Mouse (Mus musculus): ENCODE data around the gene Ankrd33b. TPM values are rescaled to one million over a fixed set of nuclear protein-coding genes. Genes with fewer than 3 reads are reported as not detected.
A peak's percentile ranks its signal among the peaks of the same experiment; 100 is the strongest.

The Ankrd33b gene
- total and polyA plus RNA-seq, 3 experiments: 50.0 to 69.6 (median 60.3) TPM

GRCm38 (mm10) chr15:31254939-31255535 lies 112.5 kb downstream of the Ankrd33b start:
- Histone ChIP-seq H3K9me3 (replicated peaks; ENCODE audit: low read length) (no peaks in the 10 kb centered on the region), H3K36me3 (replicated peaks in 1 of 2; ENCODE audit: control insufficient read depth in 1 of 2, insufficient read depth in 1 of 2, low read length in 1 of 2) (peaks cover 0 to 43% of the 10 kb centered on the region in 2 experiments), H3K4me3 (replicated peaks in 1 of 3; ENCODE audit: low read depth in 2 of 3, low read length in 2 of 3, poor library complexity in 1 of 3) (no peak overlapping the region), H3K27me3 (replicated peaks) (no peaks in the 10 kb centered on the region), H3K4me1 (ENCODE audit: control insufficient read depth in 1 of 2, insufficient read depth in 2 of 2) (peaks cover 51 to 96% of the 10 kb centered on the region in 2 experiments), H3K4me2 (ENCODE audit: insufficient read depth, low read depth, poor library complexity, severe bottlenecking) (no peak overlapping the region), H3K27ac (ENCODE audit: insufficient read depth, low read depth) (no peak overlapping the region), H3K79me2 (replicated peaks; ENCODE audit: control insufficient read depth, extremely low read depth, insufficient read depth, poor library complexity, severe bottlenecking) (no peaks in the 10 kb centered on the region), H3K9ac (ENCODE audit: insufficient read depth, low read depth) (no peak overlapping the region)
- dilution Hi-C loops (cut with MboI; ENCODE audit: extremely low pct_ligation_motif_present, extremely low pct_unique_long_range_greater_than_20kb, low sequenced_read_pairs): no loop called here
- TF ChIP-seq MEF2A (IDR thresholded peaks at IDR 0.05; ENCODE audit: borderline replicate concordance, low read depth, low read length) (peak; percentile 64; the same call in 1 of the 2 replicates), PAX5 (IDR thresholded peaks at IDR 0.05; ENCODE audit: low read length) (no peak)
- in situ Hi-C loops (cut with MboI; ENCODE audit: low pct_ligation_motif_present, low pct_unique_long_range_greater_than_20kb, low sequenced_read_pairs): loop anchor here (25.0 kb wide), 1 partner anchor 443 kb away; no protein-coding TSS in a partner anchor
- no peak for DNase-seq (ENCODE audit: extremely low read depth)

GRCm38 (mm10) chr15:31253963-31254362 lies 113.6 kb downstream of the Ankrd33b start:
- no peak overlapping the region for H3K9ac ChIP-seq (ENCODE audit: insufficient read depth, low read depth)
- TF ChIP-seq JUN (IDR thresholded peaks at IDR 0.05; ENCODE audit: insufficient read depth, low read depth, low read length) (peak; percentile 79; the same call in 1 of the 2 replicates), PAX5 (IDR thresholded peaks at IDR 0.05; ENCODE audit: low read length) (no peak), CHD2 (IDR thresholded peaks at IDR 0.05; ENCODE audit: low read length) (no peak), MXI1 (IDR thresholded peaks at IDR 0.05; ENCODE audit: low read depth, low read length) (no peak; the same call in 1 of the 2 replicates), TBP (conservative IDR thresholded peaks at IDR 0.05; ENCODE audit: low read depth, low read length) (no peak), ETS1 (conservative IDR thresholded peaks at IDR 0.05; ENCODE audit: low read depth, low read length) (peak; percentile 96), SIN3A (IDR thresholded peaks at IDR 0.05; ENCODE audit: low read length) (no peak), SMC3 (IDR thresholded peaks at IDR 0.05; ENCODE audit: low read depth, low read length) (no peak; the same call in 1 of the 2 replicates), JUND (conservative IDR thresholded peaks at IDR 0.05; ENCODE audit: low read depth, low read length) (peak; percentile 70), USF1 (IDR thresholded peaks at IDR 0.05; ENCODE audit: low read depth, low read length) (no peak), BHLHE40 (IDR thresholded peaks at IDR 0.05; ENCODE audit: low read depth, low read length) (peak; percentile 53; the same call in 1 of the 2 replicates), IRF4 (IDR thresholded peaks at IDR 0.05; ENCODE audit: low read depth, low read length) (peak; percentile 20; the same call in 1 of the 2 replicates), MYC (IDR thresholded peaks at IDR 0.05; ENCODE audit: low read depth, low read length) (no peak; the same call in 1 of the 2 replicates), KAT2A (IDR thresholded peaks at IDR 0.05; ENCODE audit: insufficient replicate concordance, low read length) (no peak), MAX (IDR thresholded peaks at IDR 0.05; ENCODE audit: low read length) (no peak), GABPA (IDR thresholded peaks at IDR 0.05; ENCODE audit: insufficient replicate concordance, low read depth, low read length) (no peak), EP300 (IDR thresholded peaks at IDR 0.05; ENCODE audit: low read length) (peak; percentile 92), CTCF (conservative IDR thresholded peaks at IDR 0.05 in 1 of 2, IDR thresholded peaks at IDR 0.05 in 1 of 2; ENCODE audit: low read depth in 2 of 2, low read length in 2 of 2) (no peak), NELFE (IDR thresholded peaks at IDR 0.05; ENCODE audit: low read depth, low read length) (no peak), TCF12 (IDR thresholded peaks at IDR 0.05; ENCODE audit: low read depth, low read length) (peak; percentile 93), UBTF (IDR thresholded peaks at IDR 0.05; ENCODE audit: low read depth, low read length) (no peak), MAZ (IDR thresholded peaks at IDR 0.05; ENCODE audit: low read depth, low read length) (no peak), MEF2A (IDR thresholded peaks at IDR 0.05; ENCODE audit: borderline replicate concordance, low read depth, low read length) (peak; percentile 73)
- H3K4me1 ChIP-seq (ENCODE audit: control insufficient read depth in 1 of 2, insufficient read depth in 2 of 2): peaks cover 48 to 96% of the 10 kb centered on the region in 2 experiments
- dilution Hi-C loops (cut with MboI; ENCODE audit: extremely low pct_ligation_motif_present, extremely low pct_unique_long_range_greater_than_20kb, low sequenced_read_pairs) (no loop called here), in situ Hi-C loops (cut with MboI; ENCODE audit: low pct_ligation_motif_present, low pct_unique_long_range_greater_than_20kb, low sequenced_read_pairs) (loop anchor here (25.0 kb wide), 1 partner anchor 442 kb away; no protein-coding TSS in a partner anchor)
- H3K27ac ChIP-seq (ENCODE audit: insufficient read depth, low read depth): no peak overlapping the region
- no peaks in the 10 kb centered on the region for H3K27me3 ChIP-seq (replicated peaks)
- DNase-seq (ENCODE audit: extremely low read depth): peak; percentile 69
- H3K4me3 ChIP-seq (replicated peaks in 1 of 3; ENCODE audit: low read depth in 2 of 3, low read length in 2 of 3, poor library complexity in 1 of 3): no peak overlapping the region
- H3K9me3 ChIP-seq (replicated peaks; ENCODE audit: low read length): no peaks in the 10 kb centered on the region
- H3K36me3 ChIP-seq (replicated peaks in 1 of 2; ENCODE audit: control insufficient read depth in 1 of 2, insufficient read depth in 1 of 2, low read length in 1 of 2): peaks cover 0 to 46% of the 10 kb centered on the region in 2 experiments
- H3K4me2 ChIP-seq (ENCODE audit: insufficient read depth, low read depth, poor library complexity, severe bottlenecking): no peak overlapping the region
- no peaks in the 10 kb centered on the region for H3K79me2 ChIP-seq (replicated peaks; ENCODE audit: control insufficient read depth, extremely low read depth, insufficient read depth, poor library complexity, severe bottlenecking)
